ENCODE assay signal across 10 mouse cellular contexts in the genomic region with DNA sequence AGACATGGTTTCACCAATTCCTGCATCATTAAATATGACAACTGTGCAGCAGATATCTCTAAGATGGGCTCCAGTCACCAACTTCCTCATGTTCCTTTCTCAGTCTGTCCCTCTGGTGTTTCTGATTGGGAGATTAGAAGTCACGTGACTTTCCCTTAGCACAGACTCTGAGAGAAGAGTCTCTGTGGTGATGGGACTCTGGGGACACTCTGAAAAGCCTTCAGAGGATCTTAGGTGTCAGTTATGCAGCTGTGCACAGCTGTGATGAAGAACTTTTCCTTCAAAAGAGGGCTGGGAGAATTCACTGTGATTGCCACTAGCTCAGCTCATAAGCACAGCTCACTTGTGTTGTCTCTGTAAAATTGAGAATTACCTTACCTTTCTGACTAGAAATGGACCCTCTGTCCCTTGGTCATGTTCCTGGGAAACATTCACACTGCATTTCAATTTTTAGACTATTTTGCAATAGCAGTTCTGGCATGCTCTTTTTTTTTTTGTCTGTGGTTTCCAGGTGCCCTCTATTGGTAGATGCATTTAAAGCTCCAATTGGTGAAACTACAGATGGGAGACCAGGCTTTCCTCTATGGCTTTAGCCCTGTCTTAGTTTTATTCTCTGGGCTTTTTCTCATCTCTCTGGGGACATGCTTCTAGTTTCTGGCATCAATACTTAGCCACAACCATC. TPM values are rescaled to one million over a fixed set of nuclear protein-coding genes. Genes with fewer than 3 reads are reported as not detected.
DNase-seq lines count a peak whose midpoint lies in the region; ATAC-seq and TF ChIP-seq lines count a peak whose summit lies in the region.
"Had no signal": no experiment of that assay in that cellular context is flagged by ENCODE, and none has a peak within 500 bp of the region (broad histone marks: within the 10 kb centered on the region; RNA-seq: fewer than 3 reads in every experiment).

No protein-coding gene starts in this region.

- H3K4me2 ChIP-seq in hindbrain, postnatal 0 days (ENCODE audit: low read depth, low read length): no peak overlapping the region
- H3K4me2 ChIP-seq in hindbrain, embryonic 11.5 days (replicated peaks; ENCODE audit: low read depth, low read length): no peak overlapping the region
- no peak overlapping the region for H3K4me2 ChIP-seq in heart, postnatal 0 days (ENCODE audit: low read depth, low read length)
- no peak overlapping the region for H3K4me2 ChIP-seq in forebrain, embryonic 16.5 days (ENCODE audit: low read length)
- H3K4me2 ChIP-seq: embryonic facial prominence, embryonic 12.5 days; limb, embryonic 15.5 days had no signal

- peak; percentile 58 for TF ChIP-seq CTCF in hindbrain, postnatal 0 days (IDR thresholded peaks at IDR 0.05; ENCODE audit: low read depth)
- peak; percentile 43 for TF ChIP-seq CTCF in heart, postnatal 0 days (IDR thresholded peaks at IDR 0.05; ENCODE audit: low read depth)

- no peaks in the 10 kb centered on the region for H3K36me3 ChIP-seq in hindbrain, postnatal 0 days (ENCODE audit: insufficient read depth, low read length)
- H3K36me3 ChIP-seq in hindbrain, embryonic 11.5 days (ENCODE audit: control insufficient read depth, insufficient read depth, low read length): no peaks in the 10 kb centered on the region
- H3K36me3 ChIP-seq in heart, postnatal 0 days (replicated peaks; ENCODE audit: control insufficient read depth, insufficient read depth, low read length): no peaks in the 10 kb centered on the region
- no peaks in the 10 kb centered on the region for H3K36me3 ChIP-seq in forebrain, embryonic 16.5 days (ENCODE audit: control insufficient read depth, insufficient read depth)
- H3K36me3 ChIP-seq: embryonic facial prominence, embryonic 12.5 days; limb, embryonic 15.5 days had no signal

- H3K9ac ChIP-seq in hindbrain, postnatal 0 days (replicated peaks; ENCODE audit: low read length): no peak overlapping the region
- no peak overlapping the region for H3K9ac ChIP-seq in hindbrain, embryonic 11.5 days (ENCODE audit: low read depth, low read length)
- no peak overlapping the region for H3K9ac ChIP-seq in heart, postnatal 0 days (replicated peaks; ENCODE audit: low read depth, low read length)
- no peak overlapping the region for H3K9ac ChIP-seq in forebrain, embryonic 16.5 days (replicated peaks; ENCODE audit: low read depth, low read length)
- H3K9ac ChIP-seq: embryonic facial prominence, embryonic 12.5 days; limb, embryonic 15.5 days had no signal

- H3K4me1 ChIP-seq in hindbrain, postnatal 0 days (ENCODE audit: insufficient read depth, low read length): no peaks in the 10 kb centered on the region
- no peaks in the 10 kb centered on the region for H3K4me1 ChIP-seq in hindbrain, embryonic 11.5 days (replicated peaks; ENCODE audit: control insufficient read depth, insufficient read depth, low read length)
- H3K4me1 ChIP-seq in heart, postnatal 0 days (ENCODE audit: control insufficient read depth, insufficient read depth): no peaks in the 10 kb centered on the region
- H3K4me1 ChIP-seq in forebrain, embryonic 16.5 days (replicated peaks; ENCODE audit: control insufficient read depth, insufficient read depth, low read length): no peaks in the 10 kb centered on the region
- H3K4me1 ChIP-seq: embryonic facial prominence, embryonic 12.5 days; limb, embryonic 15.5 days had no signal

- H3K27me3 ChIP-seq in hindbrain, postnatal 0 days (ENCODE audit: insufficient read depth, low read length): no peaks in the 10 kb centered on the region
- no peaks in the 10 kb centered on the region for H3K27me3 ChIP-seq in hindbrain, embryonic 11.5 days (ENCODE audit: control insufficient read depth, insufficient read depth, low read length)
- no peaks in the 10 kb centered on the region for H3K27me3 ChIP-seq in heart, postnatal 0 days (ENCODE audit: control insufficient read depth, insufficient read depth, low read length)
- H3K27me3 ChIP-seq in forebrain, embryonic 16.5 days (replicated peaks; ENCODE audit: control insufficient read depth, insufficient read depth, low read length): no peaks in the 10 kb centered on the region
- H3K27me3 ChIP-seq: embryonic facial prominence, embryonic 12.5 days; limb, embryonic 15.5 days had no signal

- WGBS in hindbrain, postnatal 0 days: 61% methylated on average over 1 of the region's 1 CpGs
- 73% methylated on average over 1 of the region's 1 CpGs for WGBS in hindbrain, embryonic 11.5 days
- WGBS in heart, postnatal 0 days: 14% methylated on average over 1 of the region's 1 CpGs
- WGBS in forebrain, embryonic 16.5 days: 50% methylated on average over 1 of the region's 1 CpGs

- no peak for TF ChIP-seq EP300 in heart, postnatal 0 days (IDR thresholded peaks at IDR 0.05; ENCODE audit: low read depth)

- H3K9me3 ChIP-seq in hindbrain, postnatal 0 days (ENCODE audit: low read length): no peaks in the 10 kb centered on the region
- H3K9me3 ChIP-seq in hindbrain, embryonic 11.5 days (ENCODE audit: control insufficient read depth, low read length): no peaks in the 10 kb centered on the region
- H3K9me3 ChIP-seq in heart, postnatal 0 days (replicated peaks; ENCODE audit: control insufficient read depth, low read length): no peaks in the 10 kb centered on the region
- H3K9me3 ChIP-seq in forebrain, embryonic 16.5 days (ENCODE audit: control insufficient read depth, low read length): no peaks in the 10 kb centered on the region
- H3K9me3 ChIP-seq: embryonic facial prominence, embryonic 12.5 days; limb, embryonic 15.5 days had no signal

- DNase-seq in hindbrain, postnatal 0 days (ENCODE audit: low spot score): peak; percentile 40
- no peak for DNase-seq in hindbrain, embryonic 11.5 days (ENCODE audit: low spot score)
- peak; percentile 11 for DNase-seq in 3134 (ENCODE audit: extremely low read depth, insufficient read length, low spot score)
- DNase-seq in CD4-positive, CD25-positive, alpha-beta regulatory T cell, adult 2 months (ENCODE audit: low read depth, low spot score): peak; percentile 54
- no peak for DNase-seq in heart, postnatal 0 days (ENCODE audit: low spot score)
- DNase-seq in yolk sac, embryonic 10.5 days (ENCODE audit: low spot score): peak; percentile 6
- DNase-seq in adrenal gland, postnatal 25 days: no peak

- no peak overlapping the region for H3K27ac ChIP-seq in hindbrain, postnatal 0 days
- no peak overlapping the region for H3K27ac ChIP-seq in hindbrain, embryonic 11.5 days (ENCODE audit: low read depth, low read length)
- H3K27ac ChIP-seq in heart, postnatal 0 days (ENCODE audit: low read depth): no peak overlapping the region
- H3K27ac ChIP-seq in forebrain, embryonic 16.5 days (ENCODE audit: low read length): no peak overlapping the region
- H3K27ac ChIP-seq: embryonic facial prominence, embryonic 12.5 days; limb, embryonic 15.5 days had no signal

- no peak overlapping the region for H3K4me3 ChIP-seq in hindbrain, postnatal 0 days (ENCODE audit: low read length)
- no peak overlapping the region for H3K4me3 ChIP-seq in hindbrain, embryonic 11.5 days (ENCODE audit: low read depth, low read length)
- H3K4me3 ChIP-seq in heart, postnatal 0 days (ENCODE audit: low read depth, low read length): no peak overlapping the region
- no peak overlapping the region for H3K4me3 ChIP-seq in forebrain, embryonic 16.5 days (replicated peaks; ENCODE audit: low read length)
- H3K4me3 ChIP-seq: embryonic facial prominence, embryonic 12.5 days; limb, embryonic 15.5 days had no signal

- ATAC-seq in hindbrain, postnatal 0 days: no peak
- ATAC-seq in hindbrain, embryonic 11.5 days (ENCODE audit: low FRiP score): no peak
- no peak for ATAC-seq in heart, postnatal 0 days (ENCODE audit: insufficient read depth, low read depth)
- ATAC-seq in forebrain, embryonic 16.5 days: no peak

RNA-seq across cellular contexts. Expression of gene Ccng2, which starts 56.4 kb away (rescaled TPM):
- total RNA-seq in hindbrain, postnatal 0 days (2014; rRNA removed): 38.6 and 45.3 TPM in 2 replicates
- 32.5 and 33.2 TPM in 2 replicates for polyA plus RNA-seq in hindbrain, postnatal 0 days (2015; fragmentation: Nextera tagmentation; extraction: Ambion mirVana)
- 96.1 and 102 TPM in 2 replicates for polyA plus RNA-seq in hindbrain, embryonic 11.5 days (2014; fragmentation: Nextera tagmentation; extraction: Ambion mirVana)
- 37.9 and 68.2 TPM in 2 replicates for total RNA-seq in heart, postnatal 0 days (2014; rRNA removed; ENCODE audit: low replicate concordance)
- polyA plus RNA-seq in heart, postnatal 0 days (2015; fragmentation: Nextera tagmentation; extraction: Ambion mirVana): 20.2 and 31.6 TPM in 2 replicates
- 149 and 198 TPM in 2 replicates for polyA plus RNA-seq in forebrain, embryonic 16.5 days (2015; fragmentation: Nextera tagmentation; extraction: Ambion mirVana)
- total RNA-seq in adrenal gland, postnatal 25 days (2021): 23.4 and 24.8 TPM in 2 replicates

Comparison
In these comparisons a context has a peak if more than half of its experiments do, and no peak if none do; other contexts are left out.
1. DNase-seq: peak in hindbrain, postnatal 0 days (single experiment), 3134 (single experiment), CD4-positive, CD25-positive, alpha-beta regulatory T cell, adult 2 months (single experiment) and yolk sac, embryonic 10.5 days (single experiment); none in hindbrain, embryonic 11.5 days (single experiment), heart, postnatal 0 days (single experiment) and adrenal gland, postnatal 25 days (single experiment).